Mouse (Mus musculus) heart, postnatal 0 days (tissue): Measurements from ENCODE around the gene Fgf15.

ENCODE experiments used
- CTCF ChIP-seq: IDR thresholded peaks from 2 replicates; pipeline ENCODE4 v1.5.1; 2016; ENCODE audit warnings: antibody characterized with exemption, control low read depth, low read depth
- EP300 ChIP-seq: IDR thresholded peaks from 2 replicates; pipeline ENCODE4 v1.6.1; 2016; ENCODE audit warnings: antibody characterized with exemption, low read depth

DNA sequence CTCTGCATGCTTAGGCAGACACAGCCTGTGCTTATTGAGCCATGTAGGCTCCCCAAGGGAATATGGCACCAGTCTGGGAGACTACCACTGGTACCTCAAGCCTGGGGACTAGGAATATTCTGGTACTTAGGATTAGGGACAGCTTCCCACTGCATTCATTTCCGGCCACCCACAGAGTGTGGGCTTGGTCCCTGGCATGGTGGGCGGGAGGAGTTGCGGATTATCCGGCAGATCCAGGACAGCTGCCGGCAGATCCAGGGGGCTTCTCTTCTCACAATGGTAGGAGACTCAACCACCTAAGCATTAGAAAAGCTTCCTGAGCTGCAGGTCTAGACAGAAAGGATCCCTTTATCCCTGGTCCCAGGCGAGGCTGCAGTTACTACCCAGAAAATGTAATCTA is 2.2 kb downstream of the Fgf15 start:
- no peak for TF ChIP-seq CTCF
- no peak for TF ChIP-seq EP300
